9 mouse cellular contexts compared by ENCODE assay signal in the genomic region with DNA sequence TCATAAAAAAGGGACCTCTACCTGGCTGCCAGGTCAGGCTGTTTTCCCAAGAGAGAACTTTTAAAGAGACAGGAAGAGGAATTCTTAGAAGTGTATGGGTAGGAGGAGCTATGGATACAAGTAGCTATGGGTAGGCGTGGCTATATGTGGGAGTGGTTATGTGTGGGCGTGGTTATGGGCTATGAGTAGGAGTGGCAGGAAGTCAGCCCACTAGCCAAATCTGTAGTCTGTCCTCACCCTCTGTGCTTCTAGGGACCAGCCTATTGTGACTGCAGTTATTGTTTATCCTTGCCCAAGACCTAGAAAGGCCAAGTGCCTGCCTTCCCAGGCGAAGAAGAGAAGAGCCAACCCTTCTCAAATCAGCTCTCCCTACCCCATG. TPM values are rescaled to one million over a fixed set of nuclear protein-coding genes. Genes with fewer than 3 reads are reported as not detected.
A peak's percentile ranks its signal among the peaks of the same experiment; 100 is the strongest.
DNase-seq lines count a peak whose midpoint lies in the region; ATAC-seq and TF ChIP-seq lines count a peak whose summit lies in the region.
"Had no signal": no experiment of that assay in that cellular context is flagged by ENCODE, and none has a peak within 500 bp of the region (broad histone marks: within the 10 kb centered on the region; RNA-seq: fewer than 3 reads in every experiment).

No protein-coding gene starts in this region.

- WGBS in liver, embryonic 12.5 days (ENCODE audit: insufficient replicate concordance), result 23% methylated on average over 3 of the region's 3 CpGs
- 65% methylated on average over 3 of the region's 3 CpGs for WGBS in hindbrain, embryonic 14.5 days
- WGBS in heart, adult 2 months, result 34% methylated on average over 3 of the region's 3 CpGs

- H3K9me3 ChIP-seq in liver, embryonic 12.5 days (replicated peaks), result no peaks in the 10 kb centered on the region
- no peaks in the 10 kb centered on the region for H3K9me3 ChIP-seq in hindbrain, embryonic 14.5 days (ENCODE audit: control insufficient read depth, low read length)
- H3K9me3 ChIP-seq: embryonic facial prominence, embryonic 12.5 days had no signal

- intact Hi-C loops in gastrocnemius, adult 2 months (cut with DNase I), result no loop called here
- intact Hi-C loops in heart, adult 2 months (cut with DNase I), result no loop called here

- H3K4me3 ChIP-seq in liver, embryonic 12.5 days, result no peak overlapping the region
- H3K4me3 ChIP-seq in hindbrain, embryonic 14.5 days (replicated peaks; ENCODE audit: low read length), result no peak overlapping the region
- H3K4me3 ChIP-seq in myocyte, result no peak overlapping the region
- no peak overlapping the region for H3K4me3 ChIP-seq in gastrocnemius, adult 2 months
- H3K4me3 ChIP-seq in heart, adult 2 months, result no peak overlapping the region
- H3K4me3 ChIP-seq: embryonic facial prominence, embryonic 12.5 days had no signal

- no peak overlapping the region for H3K27ac ChIP-seq in liver, embryonic 12.5 days
- peak overlapping the region; percentile 32 for H3K27ac ChIP-seq in hindbrain, embryonic 14.5 days
- H3K27ac ChIP-seq in gastrocnemius, adult 2 months, result no peak overlapping the region
- no peak overlapping the region for H3K27ac ChIP-seq in heart, adult 2 months
- H3K27ac ChIP-seq: embryonic facial prominence, embryonic 12.5 days had no signal

- ATAC-seq in liver, embryonic 12.5 days, result no peak
- peak; percentile 61 for ATAC-seq in activated CD4-positive, CD25-positive, alpha-beta regulatory T cell, adult 4 months
- peak; percentile 77 for ATAC-seq in hindbrain, embryonic 14.5 days (ENCODE audit: low FRiP score)

- TF ChIP-seq EP300 in heart, adult 2 months (IDR thresholded peaks at IDR 0.05; ENCODE audit: insufficient read depth, low read depth, low read length), result no peak

- peak; percentile 43 for DNase-seq in liver
- no peak for DNase-seq in hindbrain, embryonic 14.5 days (ENCODE audit: low spot score)
- no peak for DNase-seq in gastrocnemius, adult 2 months
- no peak for DNase-seq in heart, adult 2 months
- DNase-seq in spleen, adult 18-20 months, result no peak

- no peak overlapping the region for H3ac ChIP-seq in myocyte (ENCODE audit: control insufficient read depth, insufficient read length)

- H3K27me3 ChIP-seq in liver, embryonic 12.5 days (replicated peaks), result no peaks in the 10 kb centered on the region
- H3K27me3 ChIP-seq in hindbrain, embryonic 14.5 days (ENCODE audit: control insufficient read depth, insufficient read depth, low read length), result no peaks in the 10 kb centered on the region
- H3K27me3 ChIP-seq in myocyte (ENCODE audit: control insufficient read depth, insufficient read depth, insufficient read length), result peaks cover 12% of the 10 kb centered on the region
- H3K27me3 ChIP-seq in heart, adult 2 months (ENCODE audit: control insufficient read depth, insufficient read depth, low read length), result no peaks in the 10 kb centered on the region
- H3K27me3 ChIP-seq: embryonic facial prominence, embryonic 12.5 days had no signal

- H3K4me2 ChIP-seq in liver, embryonic 12.5 days, result no peak overlapping the region
- no peak overlapping the region for H3K4me2 ChIP-seq in hindbrain, embryonic 14.5 days (replicated peaks)
- H3K4me2 ChIP-seq in myocyte (ENCODE audit: low read depth), result peak overlapping the region; percentile 27
- H3K4me2 ChIP-seq: embryonic facial prominence, embryonic 12.5 days had no signal

- no peak overlapping the region for H3K9ac ChIP-seq in liver, embryonic 12.5 days
- H3K9ac ChIP-seq in hindbrain, embryonic 14.5 days, result no peak overlapping the region
- H3K9ac ChIP-seq in heart, adult 2 months (ENCODE audit: low read depth, low read length), result no peak overlapping the region
- H3K9ac ChIP-seq: embryonic facial prominence, embryonic 12.5 days had no signal

- no peaks in the 10 kb centered on the region for H3K36me3 ChIP-seq in liver, embryonic 12.5 days
- no peaks in the 10 kb centered on the region for H3K36me3 ChIP-seq in hindbrain, embryonic 14.5 days (replicated peaks; ENCODE audit: control insufficient read depth, insufficient read depth)
- no peaks in the 10 kb centered on the region for H3K36me3 ChIP-seq in myocyte (ENCODE audit: control insufficient read depth, insufficient read depth)
- H3K36me3 ChIP-seq in heart, adult 2 months (ENCODE audit: control insufficient read depth, insufficient read depth, low read length), result no peaks in the 10 kb centered on the region
- H3K36me3 ChIP-seq: embryonic facial prominence, embryonic 12.5 days had no signal

- TF ChIP-seq CTCF in gastrocnemius, adult 2 months (IDR thresholded peaks at IDR 0.05), result no peak
- no peak for TF ChIP-seq CTCF in heart, adult 2 months (IDR thresholded peaks at IDR 0.05)

- no peaks in the 10 kb centered on the region for H3K79me2 ChIP-seq in myocyte (ENCODE audit: control insufficient read depth, insufficient read depth)
- no peaks in the 10 kb centered on the region for H3K79me2 ChIP-seq in heart, adult 2 months (replicated peaks; ENCODE audit: control insufficient read depth, insufficient read depth, low read length)

- TF ChIP-seq POLR2A in myocyte (IDR thresholded peaks at IDR 0.05; ENCODE audit: insufficient read length, low read depth), result no peak
- no peak for TF ChIP-seq POLR2A in heart, adult 2 months (IDR thresholded peaks at IDR 0.05; ENCODE audit: insufficient read depth, low read depth, low read length)

- no peaks in the 10 kb centered on the region for H3K4me1 ChIP-seq in liver, embryonic 12.5 days
- H3K4me1 ChIP-seq in hindbrain, embryonic 14.5 days (replicated peaks; ENCODE audit: control insufficient read depth, insufficient read depth, low read length), result peaks cover 9% of the 10 kb centered on the region
- H3K4me1 ChIP-seq in heart, adult 2 months (ENCODE audit: control insufficient read depth, insufficient read depth, low read length), result no peaks in the 10 kb centered on the region

TF ChIP-seq in myocyte, 11 proteins besides CTCF, POLR2A, EP300 and RAD21:
- TF ChIP-seq MYOG (IDR thresholded peaks at IDR 0.05; ENCODE audit: control insufficient read depth in 1 of 3, insufficient read depth in 1 of 3, insufficient read length in 2 of 3, low read depth in 2 of 3), result no peak
- no peak for TF ChIP-seq CEBPB (IDR thresholded peaks at IDR 0.05; ENCODE audit: insufficient read depth, poor library complexity, severe bottlenecking)
- TF ChIP-seq SRF (IDR thresholded peaks at IDR 0.05; ENCODE audit: control insufficient read depth, insufficient read length, low read depth), result no peak
- TF ChIP-seq E2F4 (IDR thresholded peaks at IDR 0.05; ENCODE audit: insufficient read depth), result no peak
- TF ChIP-seq MYOD1 (IDR thresholded peaks at IDR 0.05; ENCODE audit: control insufficient read depth in 1 of 3, insufficient read length in 2 of 3, low read depth in 2 of 3), result no peak
- no peak for TF ChIP-seq TCF12 (IDR thresholded peaks at IDR 0.05; ENCODE audit: insufficient read depth, poor library complexity, severe bottlenecking)
TF ChIP-seq in myocyte: peak in this region for 0.

RNA-seq across cellular contexts. Expression of a gene that starts 13.9 kb away (rescaled TPM):
- 23.5 and 25.4 TPM in 2 replicates for polyA plus RNA-seq in liver, embryonic 12.5 days (2016; fragmentation: Nextera tagmentation; extraction: Ambion mirVana)
- polyA plus RNA-seq in activated CD4-positive, CD25-positive, alpha-beta regulatory T cell, adult 4 months (2017; shearing (Covaris generic)), result 10 to 100 TPM; 25.6 to 33.2 TPM
- 33.5 and 34.5 TPM in 2 replicates for polyA plus RNA-seq in hindbrain, embryonic 14.5 days (2014; fragmentation: Nextera tagmentation; extraction: Ambion mirVana)
- polyA plus RNA-seq in myocyte (2012; fragmentation: generic; extraction: Trizol), result 6.5 TPM
- total RNA-seq in gastrocnemius, adult 2 months (2021), result 10 to 100 TPM; 10.5 to 15.7 TPM
- 10 to 100 TPM; 12.2 to 12.9 TPM for total RNA-seq in heart, adult 2 months (2021)
- polyA plus RNA-seq in heart, adult 2 months (2012; rRNA removed), result 4.7 and 5.6 TPM in 2 replicates

RNA-seq across cellular contexts. Expression of a gene that starts 26.5 kb away (rescaled TPM):
- 0.05 TPM in 1 of 2 replicates, not detected in the other for polyA plus RNA-seq in liver, embryonic 12.5 days (2016; fragmentation: Nextera tagmentation; extraction: Ambion mirVana)
- polyA plus RNA-seq in activated CD4-positive, CD25-positive, alpha-beta regulatory T cell, adult 4 months (2017; shearing (Covaris generic)), result not detected
- polyA plus RNA-seq in hindbrain, embryonic 14.5 days (2014; fragmentation: Nextera tagmentation; extraction: Ambion mirVana), result 22.2 TPM in 2 replicates
- polyA plus RNA-seq in myocyte (2012; fragmentation: generic; extraction: Trizol), result not detected
- 10 to 100 TPM in 1 of 2 experiments, 1 to 10 TPM in 1; 1.7 to 12.1 TPM for total RNA-seq in gastrocnemius, adult 2 months (2021)
- 1 to 10 TPM; 2.2 to 4.6 TPM for total RNA-seq in heart, adult 2 months (2021)
- polyA plus RNA-seq in heart, adult 2 months (2012; rRNA removed), result 1.6 and 6.4 TPM in 2 replicates
